Mouse (Mus musculus) E14TG2a.4 (cell line): ENCODE data around the gene Kdm4b.

ENCODE experiments used
- CTCF ChIP-seq: conservative IDR thresholded peaks from 2 replicates; pipeline ENCODE4 v1.5.1; 2014; ENCODE audit warnings: low read length
- POU5F1 ChIP-seq: IDR thresholded peaks from 2 replicates; pipeline ENCODE4 v1.6.1; 2014; ENCODE audit warnings: low read length, borderline replicate concordance

- TF ChIP-seq CTCF (no peak), POU5F1 (no peak)
Observed at GRCm38 (mm10) chr17:56411437-56411836, 85.6 kb downstream of the Kdm4b start.
